Mouse (Mus musculus) brown adipose tissue, adult 24 weeks (tissue): Measurements from ENCODE around the gene Chd5. TPM values are rescaled to one million over a fixed set of nuclear protein-coding genes. Genes with fewer than 3 reads are reported as not detected.

Source experiments
- H3K27ac ChIP-seq: fragments of 200-500 bp; replicated peaks from 2 replicates; pipeline ENCODE4 v1.5.1; 2012; ENCODE audit warnings: low read depth, mild to moderate bottlenecking, low read length
- H3K4me1 ChIP-seq: fragments of 200-500 bp; 2 replicates; pipeline ENCODE4 v1.6.1; 2012; ENCODE audit warnings: low read length, mixed read lengths; ENCODE audit not compliant: control insufficient read depth, insufficient read depth, insufficient read length
- H3K4me3 ChIP-seq: fragments of 200-500 bp; 2 replicates; pipeline ENCODE4 v1.5.1; 2012; ENCODE audit warnings: low read depth, mild to moderate bottlenecking, low read length, moderate library complexity; ENCODE audit not compliant: insufficient read depth
- polyA plus RNA-seq: library from polyadenylated mRNA; stranded (reverse); fragments of >200 nt; gene quantifications from 2 replicates; pipeline ENCODE4 v1.2.4, GENCODE M21; 2012; ENCODE audit not compliant: missing spikeins, insufficient read depth, insufficient read length

The Chd5 gene
- polyA plus RNA-seq, 1 experiment, result not detected

DNA sequence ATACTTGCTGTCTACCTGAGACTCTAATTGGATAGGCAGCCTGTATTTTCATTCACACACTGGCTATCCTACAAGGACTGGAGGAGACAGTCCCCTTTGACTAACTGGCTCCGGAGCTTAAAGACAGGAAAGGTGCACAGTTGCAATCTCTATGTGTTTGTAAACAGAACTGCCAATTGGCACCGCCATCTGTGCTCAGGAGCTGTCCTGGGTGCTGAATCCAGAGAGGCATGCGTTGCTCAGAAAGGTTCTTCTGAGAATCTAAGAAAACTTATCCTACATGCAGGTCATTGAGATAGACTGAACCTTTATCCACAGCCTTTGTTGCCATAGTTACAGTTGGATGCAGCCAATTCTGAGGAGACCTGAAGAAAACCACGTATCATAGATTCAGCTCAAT lies 85.9 kb downstream of the Chd5 start:
- H3K4me1 ChIP-seq, result no peaks in the 10 kb centered on the region
- no peak overlapping the region for H3K27ac ChIP-seq
- H3K4me3 ChIP-seq, result no peak overlapping the region

- H3K4me3 ChIP-seq, result no peak overlapping the region
- H3K4me1 ChIP-seq, result no peaks in the 10 kb centered on the region
- no peak overlapping the region for H3K27ac ChIP-seq
Observed at GRCm38 (mm10) chr4:152424922-152425321, 86.5 kb downstream of the Chd5 start.

- H3K27ac ChIP-seq, result no peak overlapping the region
- no peaks in the 10 kb centered on the region for H3K4me1 ChIP-seq
- no peak overlapping the region for H3K4me3 ChIP-seq
Observed at GRCm38 (mm10) chr4:152428259-152428658, 89.8 kb downstream of the Chd5 start.

- H3K27ac ChIP-seq, result no peak overlapping the region
- no peak overlapping the region for H3K4me3 ChIP-seq
- no peaks in the 10 kb centered on the region for H3K4me1 ChIP-seq
Observed at GRCm38 (mm10) chr4:152432308-152432707, 93.9 kb downstream of the Chd5 start.

DNA sequence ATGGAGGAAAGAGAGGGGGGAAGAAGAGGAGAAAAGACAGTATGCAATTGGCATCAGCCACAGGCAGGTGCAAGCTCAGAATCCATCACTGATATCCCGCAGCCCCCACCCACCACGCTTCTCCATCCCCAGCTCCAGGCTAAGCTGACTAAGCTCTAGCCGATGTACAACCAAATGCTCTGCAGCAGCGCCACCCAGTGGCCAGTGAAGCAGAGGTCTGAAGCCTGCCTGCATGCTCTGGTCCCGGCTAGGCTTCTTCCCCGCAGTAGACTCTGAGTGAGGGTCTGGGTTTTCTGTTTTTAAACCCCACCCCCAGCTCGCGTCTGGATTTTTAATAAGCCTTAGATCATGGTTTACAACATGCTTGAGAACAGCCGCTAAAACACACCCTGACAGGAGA lies 96.4 kb downstream of the Chd5 start:
- Histone ChIP-seq H3K4me1 (no peaks in the 10 kb centered on the region), H3K27ac (no peak overlapping the region), H3K4me3 (no peak overlapping the region; the same call in 1 of the 2 replicates)

DNA sequence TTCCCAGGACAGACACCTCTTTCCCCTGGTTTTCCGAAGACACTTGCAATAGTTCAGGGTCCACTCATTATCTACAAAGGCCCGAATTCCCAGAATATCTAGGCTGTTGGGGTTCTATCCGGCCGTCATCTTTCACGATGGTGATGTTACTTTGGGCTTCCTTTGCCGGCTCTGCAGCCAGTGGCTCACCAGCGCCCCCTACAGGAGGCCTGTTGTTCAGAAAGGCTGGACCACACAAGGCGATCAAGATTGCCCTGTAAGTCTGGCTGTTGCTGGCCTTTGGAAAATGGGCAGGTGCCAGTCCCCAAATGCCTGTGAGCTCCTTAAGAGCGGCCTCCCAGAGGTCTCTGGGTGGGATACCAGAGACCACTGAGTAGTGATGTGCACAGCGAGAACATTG lies 96.8 kb downstream of the Chd5 start:
- Histone ChIP-seq H3K4me3 (no peak overlapping the region; the same call in 1 of the 2 replicates), H3K27ac (no peak overlapping the region), H3K4me1 (no peaks in the 10 kb centered on the region)

Other genes starting within 250 kb of the Chd5 start
- gene Tnfrsf25, start 222.7 kb upstream of the Chd5 start, polyA plus RNA-seq, result 1.9 TPM in 1 of 2 replicates, not detected in the other
- gene Espn, start 186.3 kb upstream of the Chd5 start, polyA plus RNA-seq, result 1.0 TPM in 1 of 2 replicates, not detected in the other
- not detected in 2 replicates for gene Hes2, start 179.8 kb upstream of the Chd5 start, polyA plus RNA-seq
- gene Acot7, start 160.5 kb upstream of the Chd5 start, polyA plus RNA-seq, result 15.6 and 19.4 TPM in 2 replicates
- gene Gpr153, start 64.4 kb upstream of the Chd5 start, polyA plus RNA-seq, result 4.3 and 6.0 TPM in 2 replicates
- gene Hes3, start 47.0 kb upstream of the Chd5 start, polyA plus RNA-seq, result not detected in 2 replicates
- 17.5 and 20.7 TPM in 2 replicates for gene Icmt, start 41.4 kb upstream of the Chd5 start, polyA plus RNA-seq
- not detected in 2 replicates for gene Rnf207, start 19.7 kb upstream of the Chd5 start, polyA plus RNA-seq
- 638 and 747 TPM in 2 replicates for gene Rpl22, start 12.9 kb upstream of the Chd5 start, polyA plus RNA-seq
- gene Nphp4, start 138.1 kb downstream of the Chd5 start, polyA plus RNA-seq, result not detected in 2 replicates
- gene Kcnab2, start 139.2 kb downstream of the Chd5 start, polyA plus RNA-seq, result 2.8 and 5.4 TPM in 2 replicates